Mouse (Mus musculus): ENCODE measurements around the gene Cfb.

The Cfb gene

DNA sequence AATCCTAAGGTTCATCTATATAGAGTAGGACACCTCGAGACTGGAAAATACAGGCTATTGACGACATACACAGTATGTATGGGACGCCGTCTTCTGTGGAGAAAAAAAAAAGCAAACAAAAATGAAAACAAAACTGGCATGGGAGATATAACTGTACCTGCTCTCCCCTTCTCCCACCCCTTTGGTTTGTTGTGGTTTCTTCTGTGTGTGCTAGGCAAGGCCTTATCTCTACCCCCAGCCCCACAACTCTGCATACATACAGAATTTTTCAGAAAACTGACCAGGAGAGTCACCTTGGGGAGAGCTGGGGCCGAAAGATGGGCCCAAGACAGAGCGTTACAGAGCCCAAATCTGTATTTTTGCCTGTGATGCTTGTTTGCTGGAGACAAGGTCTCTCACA, 22.4 kb upstream of the Cfb start:
- DNase-seq (ENCODE audit: low read depth, low spot score): no peak

DNA sequence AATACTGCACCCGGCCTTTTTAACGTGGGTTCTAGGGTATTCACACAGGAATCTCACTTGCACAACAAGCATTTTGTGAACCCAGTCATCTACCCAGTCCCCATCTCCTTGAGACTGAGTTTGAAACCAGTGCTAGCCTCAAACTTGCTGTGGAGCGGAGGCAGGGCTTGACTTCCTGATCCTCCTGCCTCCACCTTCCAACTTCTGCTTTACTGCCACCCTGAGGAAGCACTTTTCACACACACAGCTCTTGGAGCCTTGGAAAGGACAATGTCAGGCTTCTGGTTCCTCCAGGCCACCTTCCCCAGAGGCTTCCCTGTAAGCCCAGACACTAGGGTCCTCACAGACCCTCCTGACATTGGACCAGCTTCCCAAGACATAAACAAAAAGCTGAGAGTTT, 21.0 kb upstream of the Cfb start:
- no peak for DNase-seq (ENCODE audit: low read depth, low spot score)

DNA sequence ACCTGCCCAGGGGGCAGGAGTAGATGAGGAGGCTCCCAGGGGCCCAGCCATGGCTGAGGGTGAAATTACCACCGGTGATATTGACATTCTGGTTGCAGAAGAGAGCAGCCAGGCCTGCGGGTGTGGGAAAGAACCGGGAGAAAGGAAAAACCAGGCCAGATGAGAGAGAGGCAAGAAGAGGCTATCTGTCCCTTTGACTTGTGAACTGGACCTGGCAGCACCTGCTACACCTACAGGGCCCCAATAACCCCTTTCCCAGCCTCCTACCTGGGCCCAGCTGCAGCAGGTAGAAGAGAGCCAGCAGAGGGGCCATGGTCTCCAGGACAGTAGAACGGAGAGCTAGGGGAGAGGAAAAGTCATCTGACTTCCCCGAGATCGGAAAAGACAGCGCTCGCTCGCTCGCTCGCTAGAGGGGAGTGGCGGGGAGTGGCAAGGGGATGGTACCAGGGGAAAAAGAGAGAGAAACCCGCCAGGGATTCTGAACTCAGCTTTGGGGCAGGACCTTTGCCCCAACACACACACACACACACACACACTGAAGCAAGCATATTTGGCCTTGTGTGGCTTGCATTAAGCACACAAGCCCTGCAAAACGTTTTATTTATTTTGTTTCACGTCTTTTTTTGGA, 19.5 kb upstream of the Cfb start, which contains the start of gene Gm20547:
Gm20547 (minus strand) TSS at position 360 of the 628 bp plus-strand sequence.
- peak; percentile 31 for DNase-seq (ENCODE audit: low read depth, low spot score)

DNA sequence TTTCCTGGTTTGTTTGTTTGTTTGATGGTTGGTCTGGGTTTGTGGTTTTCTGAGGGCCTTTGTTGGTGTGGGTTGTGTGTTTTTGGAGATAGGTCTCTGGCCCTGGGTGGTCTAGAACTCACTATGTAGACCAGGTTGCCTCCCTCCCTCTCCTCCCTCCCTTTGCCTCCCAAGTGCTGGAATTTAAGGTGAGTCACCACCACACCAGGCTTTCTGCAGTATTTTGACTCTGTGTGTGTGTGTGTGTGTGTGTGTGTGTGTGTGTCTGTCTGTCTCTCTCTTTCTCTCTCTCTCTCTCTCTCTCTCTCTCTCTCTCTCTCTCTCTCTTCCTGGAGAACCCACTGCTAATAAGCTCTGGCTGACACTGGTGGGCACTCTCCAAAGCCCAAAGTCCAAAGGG, 18.8 kb upstream of the Cfb start:
- no peak for DNase-seq (ENCODE audit: low read depth, low spot score)

DNA sequence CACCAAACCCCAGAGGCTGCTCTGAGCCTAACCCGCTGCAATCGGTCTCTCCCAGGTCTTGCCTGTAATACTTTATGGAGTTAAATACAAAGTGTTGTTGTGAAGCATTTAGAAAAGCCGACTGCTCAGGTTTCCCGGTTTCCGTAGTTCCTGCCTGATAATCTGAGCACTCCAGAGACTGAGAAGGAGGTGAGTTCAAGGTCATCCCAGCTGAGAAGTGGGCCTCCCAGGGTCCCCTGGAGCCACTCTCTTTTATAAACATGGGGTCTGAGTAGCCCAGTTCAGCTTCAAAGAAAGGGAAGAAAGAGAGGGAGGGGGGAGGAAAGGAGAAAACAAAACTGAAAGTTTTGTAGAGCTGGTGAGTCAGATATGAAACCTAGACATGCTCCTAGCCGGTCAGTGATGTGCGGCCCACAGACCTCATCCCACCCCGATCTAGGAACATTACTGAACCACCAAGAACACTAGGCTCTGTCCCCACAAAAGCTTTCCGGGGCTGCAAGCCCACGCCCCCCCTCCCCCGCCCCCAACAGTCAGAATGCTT, 17.1 kb upstream of the Cfb start, which contains the start of gene Zbtb12:
Zbtb12 (plus strand) TSS at position 148 of the 544 bp plus-strand sequence.
- DNase-seq (ENCODE audit: low read depth, low spot score): peak; percentile 25

DNA sequence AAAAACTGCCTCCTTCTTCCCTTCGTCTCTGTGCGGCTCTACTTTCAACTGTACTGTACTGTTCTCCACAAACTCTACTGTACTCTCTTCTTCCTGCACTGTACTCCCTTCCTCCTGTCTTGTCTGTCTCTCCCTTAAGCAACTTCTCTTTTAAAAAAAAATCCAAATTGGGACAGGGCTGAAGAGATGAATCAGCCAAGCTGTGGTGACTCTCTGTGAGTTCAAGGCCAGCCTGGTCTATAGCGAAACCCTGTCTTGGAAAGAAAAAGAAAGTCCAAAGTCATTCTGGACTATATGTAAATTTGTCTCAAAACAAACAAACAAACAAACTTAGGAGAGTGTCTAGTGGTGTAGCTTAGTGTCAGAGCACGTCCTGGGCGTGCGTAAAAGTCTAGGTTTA, 12.0 kb upstream of the Cfb start:
- no peak for DNase-seq (ENCODE audit: low read depth, low spot score)

DNA sequence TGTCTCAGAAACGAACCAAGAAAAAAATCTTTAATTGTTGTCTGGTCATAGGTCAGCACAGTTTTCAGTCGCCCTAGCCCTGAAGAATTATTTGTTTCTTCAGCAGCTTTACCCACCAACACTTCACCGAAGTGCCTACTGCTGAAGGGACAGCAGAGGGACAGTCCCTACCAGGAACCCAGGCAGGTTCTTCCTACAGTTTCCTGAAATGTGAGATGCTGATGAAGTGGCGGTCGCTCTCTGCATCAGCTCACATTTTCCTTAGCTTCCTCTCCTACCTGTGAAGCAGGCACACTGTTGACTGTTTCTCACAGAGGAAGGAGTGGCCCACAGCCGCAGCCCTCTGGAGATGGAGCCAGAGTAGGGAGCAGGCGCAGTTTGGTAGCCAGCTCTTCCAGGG, 3.7 kb upstream of the Cfb start:
- no peak for DNase-seq (ENCODE audit: low read depth, low spot score)

DNA sequence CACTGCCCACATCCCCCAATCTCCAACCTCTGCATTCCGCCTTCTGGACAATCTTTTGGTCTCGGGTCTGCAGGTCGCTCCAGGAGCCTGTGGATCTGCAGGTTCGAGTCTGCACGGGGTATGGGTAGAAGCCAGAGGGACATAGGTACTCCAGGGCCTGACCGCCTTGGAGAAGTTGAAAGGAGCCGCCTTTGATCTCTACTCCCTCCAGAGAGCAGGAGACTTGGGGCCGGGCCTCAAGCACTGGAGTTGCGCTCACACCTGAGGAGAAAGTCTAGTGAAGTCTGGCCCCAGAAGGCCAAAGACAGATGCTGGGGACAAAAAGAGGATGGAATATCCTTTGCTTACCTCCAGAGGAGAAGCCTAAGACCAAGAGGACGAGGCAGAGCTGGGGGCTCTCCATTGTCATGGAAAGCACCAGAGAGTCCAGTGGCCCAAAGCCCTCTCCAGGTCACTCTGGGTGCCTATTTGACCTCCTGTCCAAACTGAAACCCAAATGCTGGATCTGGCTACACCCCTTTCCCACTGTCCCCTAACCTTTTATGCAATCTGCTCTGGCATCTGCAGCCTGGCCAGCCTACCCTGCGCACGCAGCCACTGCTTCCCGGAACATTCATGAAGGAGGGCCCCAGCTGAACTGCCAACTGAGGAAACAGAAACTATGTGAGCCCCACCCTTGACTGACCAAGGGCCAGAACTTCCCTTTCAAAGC, 458 bp downstream of the Cfb start:
- DNase-seq (ENCODE audit: low read depth, low spot score): no peak

DNA sequence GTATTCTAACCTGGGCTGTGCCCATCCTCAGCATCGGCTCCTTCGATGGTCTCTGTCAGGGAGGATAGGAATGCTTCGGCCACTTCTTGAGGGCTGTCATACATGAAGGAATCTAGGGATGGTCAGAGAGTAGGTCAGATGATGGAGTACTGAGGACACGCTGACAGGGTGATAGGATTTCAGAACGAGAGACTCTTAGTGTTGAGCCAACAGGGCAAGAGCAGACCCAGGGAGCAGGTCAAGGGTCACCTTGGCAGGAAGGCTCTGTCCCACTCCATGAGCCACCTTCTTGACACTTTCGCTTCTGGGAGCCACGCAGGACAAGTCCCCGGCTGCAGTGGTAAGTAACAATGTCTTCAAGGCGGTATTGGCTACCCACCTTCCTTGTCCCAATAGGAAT, 1.8 kb downstream of the Cfb start:
- no peak for DNase-seq (ENCODE audit: low read depth, low spot score)

DNA sequence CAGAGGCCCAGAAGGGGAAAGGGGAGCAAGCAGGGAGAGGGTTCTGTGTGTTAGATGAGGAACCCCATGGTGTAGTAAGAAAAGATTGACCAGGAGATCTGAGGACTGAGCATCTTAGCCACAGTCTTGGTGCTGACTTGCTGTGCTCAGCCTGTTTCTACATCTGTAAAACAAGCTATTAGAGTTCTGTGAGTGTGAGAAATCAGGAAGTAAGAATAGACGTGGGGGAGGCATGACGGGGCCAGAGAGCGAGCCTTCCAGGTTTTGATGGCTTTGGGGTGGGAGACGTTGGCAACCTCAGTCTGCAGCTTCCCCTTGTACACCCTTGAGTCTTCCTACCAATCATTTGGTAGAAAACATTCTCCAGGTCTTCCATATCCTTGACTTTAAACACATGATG, 3.6 kb downstream of the Cfb start:
- DNase-seq (ENCODE audit: low read depth, low spot score): no peak

DNA sequence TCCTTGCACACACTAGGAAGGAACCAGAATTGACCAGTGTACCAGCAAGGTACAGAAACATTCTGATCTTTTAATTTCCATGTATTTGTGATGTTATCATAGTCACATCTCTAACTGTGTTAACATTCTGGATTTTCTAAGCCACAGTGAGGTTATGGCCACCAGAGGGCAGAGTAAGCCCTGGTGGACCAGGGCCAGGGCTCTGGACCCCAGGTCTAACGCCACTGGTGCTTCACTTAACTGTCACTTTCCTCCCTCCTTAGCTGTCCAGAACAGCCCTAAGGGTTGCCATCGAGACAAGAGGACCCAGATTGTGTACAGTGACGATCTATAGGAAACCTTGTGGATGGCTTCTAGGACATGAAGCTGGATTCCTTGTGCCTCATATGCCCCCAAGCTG, 6.5 kb downstream of the Cfb start:
- peak; percentile 25 for DNase-seq (ENCODE audit: low read depth, low spot score)

DNA sequence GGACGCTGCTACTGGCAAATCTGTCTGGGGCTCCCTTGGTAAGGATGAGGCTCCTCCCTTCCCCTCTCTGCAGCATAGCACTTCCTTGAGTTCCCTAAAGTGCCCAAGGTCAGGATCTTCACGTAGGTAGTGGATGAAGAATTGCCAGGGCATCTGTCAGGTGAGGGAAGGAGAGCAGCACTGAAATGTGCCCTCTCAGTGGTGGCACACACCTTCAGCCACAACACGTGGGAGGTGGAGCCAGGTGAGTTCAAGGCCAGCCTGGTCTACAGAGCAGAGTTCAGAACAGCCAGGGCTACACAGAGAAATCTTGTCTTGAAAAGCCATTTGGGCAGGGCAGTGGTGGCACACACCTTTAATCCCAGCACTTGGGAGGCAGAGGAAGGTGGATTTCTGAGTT, 7.6 kb downstream of the Cfb start:
- no peak for DNase-seq (ENCODE audit: low read depth, low spot score)

DNA sequence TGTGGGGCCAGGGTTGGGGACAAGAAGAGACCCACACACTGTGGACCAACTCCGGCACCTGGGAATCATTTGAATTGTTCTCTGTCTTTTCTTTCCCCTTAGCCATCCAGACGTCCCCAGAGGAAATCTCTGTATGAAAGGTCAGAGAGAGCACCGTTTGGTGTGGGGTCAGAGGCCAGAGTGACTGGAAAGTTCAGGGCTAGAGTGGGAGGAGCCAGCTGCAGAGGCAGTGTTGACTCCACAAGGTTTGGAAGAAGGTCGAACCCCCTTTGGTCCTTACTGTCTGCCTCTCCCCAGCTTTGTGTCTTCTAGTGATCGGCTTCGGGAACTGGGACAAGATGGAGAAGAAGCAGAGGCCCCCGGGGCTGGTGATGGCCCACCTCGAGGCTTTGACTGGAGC, 8.8 kb downstream of the Cfb start:
- no peak for DNase-seq (ENCODE audit: low read depth, low spot score)

DNA sequence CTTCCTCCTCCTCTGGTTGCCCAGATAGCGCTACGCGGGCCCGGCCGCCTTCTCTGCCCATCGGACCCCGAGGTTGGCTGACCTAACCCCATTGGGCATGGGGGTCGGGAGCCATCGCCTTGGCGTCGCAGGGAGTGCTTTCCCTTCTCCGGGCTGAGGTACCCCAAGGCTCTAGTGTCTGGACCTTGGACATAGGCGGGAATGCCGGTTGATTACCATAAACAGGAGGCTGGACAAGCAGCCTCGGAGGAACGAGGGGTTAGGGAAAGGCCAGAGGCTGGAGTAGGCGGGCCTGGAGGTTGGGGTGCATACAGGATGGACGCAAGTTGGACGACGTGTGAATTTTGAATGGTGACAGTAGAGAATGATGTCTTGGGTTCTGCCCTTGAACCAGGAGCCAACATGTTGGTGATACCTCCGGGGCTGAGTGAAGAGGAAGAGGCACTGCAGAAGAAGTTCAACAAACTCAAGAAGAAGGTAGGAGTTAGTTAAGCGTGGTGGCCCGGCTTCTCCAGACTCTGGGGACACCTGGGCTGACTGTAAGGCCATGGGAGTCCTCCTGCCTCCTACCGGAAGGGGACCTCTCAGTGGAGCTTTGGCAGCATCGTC, 11.7 kb downstream of the Cfb start:
- no peak for DNase-seq (ENCODE audit: low read depth, low spot score)

DNA sequence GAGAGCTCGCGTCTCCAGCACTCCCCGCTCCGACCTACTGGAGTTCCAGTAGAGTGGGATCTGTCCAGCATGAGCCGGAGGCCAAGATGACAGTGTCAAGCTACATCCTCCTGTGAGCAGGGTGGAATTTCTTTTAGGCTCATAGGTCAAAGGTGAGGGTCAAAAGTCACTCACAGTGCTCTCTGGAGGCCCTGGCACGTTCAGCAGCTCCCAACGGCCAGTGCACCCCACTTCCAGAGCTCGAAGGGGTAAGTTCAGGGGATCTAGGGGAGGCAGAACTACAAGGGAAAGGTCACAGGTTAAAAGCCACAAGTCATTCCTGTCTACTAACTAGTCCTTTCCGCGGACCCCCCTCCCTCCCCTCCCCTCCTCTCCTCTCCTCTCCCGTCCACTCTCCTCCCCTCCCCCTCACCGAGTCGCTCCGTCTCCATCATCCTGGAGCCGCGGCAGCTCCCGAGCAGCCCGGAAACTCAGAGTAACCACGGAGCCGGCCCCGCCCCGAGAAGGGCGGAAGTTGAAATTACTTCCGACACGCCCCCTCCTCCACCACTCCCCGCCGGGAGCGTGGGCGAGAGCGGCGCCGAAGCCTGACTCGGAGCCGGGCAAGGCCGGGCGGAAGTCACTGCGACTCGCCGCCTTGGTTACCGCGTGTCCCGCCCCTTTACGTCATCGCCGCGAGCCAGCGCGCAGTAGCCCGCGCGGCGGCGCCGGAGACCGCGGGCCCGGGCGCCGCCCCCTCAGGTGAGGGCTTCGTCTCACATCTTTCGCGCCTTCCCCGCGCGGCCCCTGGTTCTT, 12.4 kb downstream of the Cfb start, which contains the start of the genes Skiv2l and Nelfe:
Skiv2l (minus strand) TSS at position 489 of the 795 bp plus-strand sequence.
Nelfe (plus strand) TSS at position 670 of the 795 bp plus-strand sequence.
- peak; percentile 96 for DNase-seq (ENCODE audit: low read depth, low spot score)

DNA sequence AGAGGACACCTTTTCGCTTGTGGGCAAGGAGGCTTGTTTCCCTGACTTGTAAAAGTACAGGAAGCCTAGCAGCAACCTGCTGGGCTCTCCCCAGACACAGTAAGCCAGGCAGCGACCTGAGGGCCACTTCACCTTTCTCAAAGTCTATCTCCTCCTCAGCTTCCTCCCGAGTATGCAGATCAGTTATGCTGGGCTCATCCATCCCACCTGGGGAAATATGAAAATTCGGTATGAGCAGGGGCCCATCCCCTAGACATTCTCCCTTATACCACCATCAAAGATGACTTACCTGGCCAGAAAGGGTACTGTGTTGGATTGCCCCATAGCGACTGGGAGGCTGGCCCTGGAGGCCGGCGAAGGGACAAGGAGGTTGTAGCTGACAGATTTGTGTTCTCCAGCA, 14.7 kb downstream of the Cfb start:
- no peak for DNase-seq (ENCODE audit: low read depth, low spot score)

DNA sequence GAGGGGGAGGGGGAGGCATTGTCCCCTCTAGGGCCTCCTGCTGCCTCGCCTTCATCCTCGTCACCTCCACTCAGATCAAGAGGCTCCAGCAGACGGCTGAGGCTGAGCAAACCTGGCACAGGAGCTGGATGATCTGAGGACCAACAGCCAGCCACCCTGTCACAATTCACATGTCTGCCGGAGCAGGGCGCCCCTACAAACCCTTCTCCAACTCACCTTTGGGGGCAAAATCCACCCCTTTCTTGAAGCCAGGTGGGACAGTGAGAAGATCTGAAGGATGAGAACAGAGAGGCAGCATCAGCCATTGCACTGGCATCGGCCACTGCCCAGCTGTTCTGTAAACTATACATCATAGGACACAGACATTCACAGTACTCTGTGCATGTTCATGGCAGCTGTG, 15.1 kb downstream of the Cfb start:
- no peak for DNase-seq (ENCODE audit: low read depth, low spot score)

DNA sequence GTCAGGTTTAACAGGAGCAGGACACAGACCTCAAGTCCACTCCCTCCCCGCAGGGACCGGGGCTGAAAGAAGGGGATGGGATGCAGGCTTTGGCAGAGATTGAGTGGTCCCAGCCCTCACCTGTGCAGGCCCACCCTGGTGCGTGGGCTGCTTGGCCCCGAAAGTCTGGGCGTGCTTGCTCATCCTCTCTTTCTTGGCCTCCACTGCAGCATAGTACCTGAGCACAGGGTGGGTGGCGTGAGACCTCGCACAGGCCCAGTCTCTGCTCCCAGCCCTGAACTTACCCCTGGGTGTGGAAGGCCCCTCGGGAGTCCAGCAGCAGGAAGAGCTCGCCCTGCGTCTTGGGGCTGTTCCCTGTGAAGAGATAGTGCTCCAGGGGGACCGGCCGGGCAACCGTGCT, 17.4 kb downstream of the Cfb start:
- DNase-seq (ENCODE audit: low read depth, low spot score): no peak

DNA sequence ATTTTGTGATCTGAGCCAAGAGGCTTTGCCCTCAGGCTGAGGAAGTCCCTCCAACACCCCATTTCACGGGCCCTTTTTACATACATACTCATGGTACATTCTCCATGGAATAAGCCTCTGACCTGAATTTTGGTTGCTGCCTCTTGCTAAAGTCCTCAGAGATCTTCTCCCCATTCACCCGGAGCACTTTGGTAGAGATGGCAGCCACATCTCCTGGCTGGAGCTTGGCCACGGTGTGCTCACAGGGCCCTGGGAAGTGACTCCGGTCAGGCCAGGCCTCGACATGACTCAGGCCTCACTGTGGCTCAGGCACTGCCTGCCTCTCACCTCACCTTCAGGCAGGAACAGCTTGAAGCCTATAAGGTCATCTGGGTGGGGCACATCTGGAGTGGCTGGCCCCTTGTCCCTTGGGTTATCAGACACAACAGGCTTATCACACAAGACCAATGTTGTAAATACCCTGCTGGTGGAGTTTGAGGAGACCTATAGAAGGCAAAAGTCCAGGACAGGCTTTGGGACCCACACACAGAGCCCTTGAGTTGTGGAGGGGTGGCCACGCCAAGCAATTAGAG, 21.5 kb downstream of the Cfb start:
- DNase-seq (ENCODE audit: low read depth, low spot score): no peak

DNA sequence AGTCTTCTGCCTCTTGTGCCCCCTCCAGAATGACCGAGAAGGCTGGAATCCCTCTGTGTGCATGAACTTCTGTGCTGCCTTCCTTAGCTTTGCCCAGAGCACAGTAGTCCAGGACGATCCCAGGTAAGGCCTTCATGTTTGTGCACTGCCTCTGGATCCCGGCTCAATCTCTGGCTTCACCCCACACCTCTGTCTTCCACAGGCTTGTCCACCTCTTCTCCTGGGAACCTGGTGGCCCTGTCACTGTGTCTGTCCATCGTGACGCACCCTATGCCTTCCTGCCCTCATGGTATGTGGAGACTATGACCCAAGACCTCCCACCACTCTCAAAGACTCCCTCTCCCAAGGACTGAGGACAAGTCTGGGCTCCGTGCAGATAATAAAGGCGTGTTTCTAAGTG, 23.5 kb downstream of the Cfb start:
- no peak for DNase-seq (ENCODE audit: low read depth, low spot score)

Data from R1 (cell line).